Mouse (Mus musculus): ENCODE results near the gene Crtac1. TPM values are rescaled to one million over a fixed set of nuclear protein-coding genes. Genes with fewer than 3 reads are reported as not detected.

Crtac1 gene
- polyA plus RNA-seq, 1 experiment from 2014 or later = 4.0 TPM

DNA sequence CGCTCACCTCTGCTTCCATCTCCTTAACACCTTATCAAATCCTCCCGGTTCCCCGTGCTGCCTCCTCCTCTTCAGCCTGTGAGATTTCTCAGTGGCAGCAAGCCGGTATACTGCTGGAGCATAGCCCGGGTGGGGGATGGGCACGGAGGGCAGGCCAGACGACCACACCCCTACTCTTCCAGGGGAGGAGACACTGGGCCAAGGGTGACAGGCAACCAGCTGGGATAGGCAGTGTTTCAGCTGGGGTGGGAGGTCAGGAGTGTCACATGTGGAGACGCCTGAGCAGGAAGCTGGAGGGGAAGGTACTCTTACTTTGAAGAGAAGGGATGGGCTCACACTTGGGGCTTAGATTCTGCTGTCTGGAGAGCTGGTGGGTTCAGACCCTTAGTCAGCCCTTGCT is 124.6 kb downstream of the Crtac1 start:
- ATAC-seq (replicated peaks; ENCODE audit: low FRiP score) (no peak), DNase-seq (ENCODE audit: low spot score) (no peak)
- no peaks in the 10 kb centered on the region for H3K36me3 ChIP-seq (ENCODE audit: control insufficient read depth, insufficient read depth, low read length)
- peaks cover 11% of the 10 kb centered on the region; the same call in 1 of the 2 replicates for H3K4me1 ChIP-seq (replicated peaks; ENCODE audit: control insufficient read depth, insufficient read depth, low read length)
- H3K9ac ChIP-seq (ENCODE audit: low read length) = no peak overlapping the region
- no peaks in the 10 kb centered on the region for H3K9me3 ChIP-seq (ENCODE audit: control insufficient read depth, low read length)
- no peak overlapping the region for H3K4me2 ChIP-seq (ENCODE audit: low read depth, low read length, severe bottlenecking)
- no peaks in the 10 kb centered on the region for H3K27me3 ChIP-seq (ENCODE audit: control insufficient read depth, insufficient read depth, low read length)
- WGBS = 18% methylated on average over 8 of the region's 8 CpGs
- no peak overlapping the region for H3K4me3 ChIP-seq (ENCODE audit: low read depth, low read length)
- no peak overlapping the region for H3K27ac ChIP-seq (ENCODE audit: low read depth, low read length)

- no peak overlapping the region for H3K9ac ChIP-seq (ENCODE audit: low read length)
- H3K4me1 ChIP-seq (replicated peaks; ENCODE audit: control insufficient read depth, insufficient read depth, low read length) = peaks cover 9% of the 10 kb centered on the region; the same call in 1 of the 2 replicates
- DNase-seq (ENCODE audit: low spot score) (no peak), ATAC-seq (replicated peaks; ENCODE audit: low FRiP score) (no peak)
- no peaks in the 10 kb centered on the region for H3K27me3 ChIP-seq (ENCODE audit: control insufficient read depth, insufficient read depth, low read length)
- no peak overlapping the region for H3K4me2 ChIP-seq (ENCODE audit: low read depth, low read length, severe bottlenecking)
- H3K36me3 ChIP-seq (ENCODE audit: control insufficient read depth, insufficient read depth, low read length) = no peaks in the 10 kb centered on the region
- no peak overlapping the region for H3K27ac ChIP-seq (ENCODE audit: low read depth, low read length)
- H3K4me3 ChIP-seq (ENCODE audit: low read depth, low read length) = no peak overlapping the region
- WGBS = 77% methylated on average over 7 of the region's 7 CpGs
- H3K9me3 ChIP-seq (ENCODE audit: control insufficient read depth, low read length) = no peaks in the 10 kb centered on the region
These were observed 125.4 kb downstream of the Crtac1 start for GRCm38 (mm10) chr19:42306202-42306601.

DNA sequence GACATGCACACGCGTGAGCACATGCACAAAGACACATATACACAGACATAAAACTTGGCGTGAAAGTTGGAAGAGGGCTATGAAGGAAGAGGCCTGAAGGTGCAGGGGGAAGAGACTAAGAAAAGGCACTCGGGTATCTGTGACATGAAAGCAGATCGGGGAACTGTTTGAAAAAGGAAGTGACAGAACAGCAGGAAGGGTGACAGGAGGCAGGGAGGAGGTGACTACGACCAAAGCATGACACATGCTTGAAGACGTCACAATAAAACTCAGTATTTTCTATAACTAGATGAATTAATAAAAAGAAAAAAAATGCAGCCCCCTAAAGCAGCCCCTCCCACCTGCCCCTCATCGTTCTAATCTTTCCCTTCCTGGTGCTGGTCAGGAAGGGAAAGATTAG is 125.8 kb downstream of the Crtac1 start:
- WGBS = 81% methylated on average over 8 of the region's 8 CpGs
- no peaks in the 10 kb centered on the region for H3K27me3 ChIP-seq (ENCODE audit: control insufficient read depth, insufficient read depth, low read length)

GRCm38 (mm10) chr19:42304506-42304905 is 127.1 kb downstream of the Crtac1 start:
- no peaks in the 10 kb centered on the region for H3K9me3 ChIP-seq (ENCODE audit: control insufficient read depth, low read length)
- H3K9ac ChIP-seq (ENCODE audit: low read length) = no peak overlapping the region
- DNase-seq (ENCODE audit: low spot score) (no peak), ATAC-seq (replicated peaks; ENCODE audit: low FRiP score) (no peak)
- peaks cover 9% of the 10 kb centered on the region; the same call in 1 of the 2 replicates for H3K4me1 ChIP-seq (replicated peaks; ENCODE audit: control insufficient read depth, insufficient read depth, low read length)
- H3K4me2 ChIP-seq (ENCODE audit: low read depth, low read length, severe bottlenecking) = no peak overlapping the region
- 96% methylated on average over 13 of the region's 13 CpGs for WGBS
- no peaks in the 10 kb centered on the region for H3K36me3 ChIP-seq (ENCODE audit: control insufficient read depth, insufficient read depth, low read length)
- H3K27me3 ChIP-seq (ENCODE audit: control insufficient read depth, insufficient read depth, low read length) = no peaks in the 10 kb centered on the region
- no peak overlapping the region for H3K4me3 ChIP-seq (ENCODE audit: low read depth, low read length)
- H3K27ac ChIP-seq (ENCODE audit: low read depth, low read length) = no peak overlapping the region

More for the DNA sequence above, 125.8 kb downstream of the Crtac1 start:
- H3K4me3 ChIP-seq (ENCODE audit: low read depth, low read length) = no peak overlapping the region
- DNase-seq (ENCODE audit: low spot score) (no peak), ATAC-seq (replicated peaks; ENCODE audit: low FRiP score) (no peak)
- H3K36me3 ChIP-seq (ENCODE audit: control insufficient read depth, insufficient read depth, low read length) = no peaks in the 10 kb centered on the region
- H3K27ac ChIP-seq (ENCODE audit: low read depth, low read length) = no peak overlapping the region
- no peak overlapping the region for H3K9ac ChIP-seq (ENCODE audit: low read length)
- H3K4me1 ChIP-seq (replicated peaks; ENCODE audit: control insufficient read depth, insufficient read depth, low read length) = peaks cover 9% of the 10 kb centered on the region; the same call in 1 of the 2 replicates
- no peaks in the 10 kb centered on the region for H3K9me3 ChIP-seq (ENCODE audit: control insufficient read depth, low read length)
- no peak overlapping the region for H3K4me2 ChIP-seq (ENCODE audit: low read depth, low read length, severe bottlenecking)

DNA sequence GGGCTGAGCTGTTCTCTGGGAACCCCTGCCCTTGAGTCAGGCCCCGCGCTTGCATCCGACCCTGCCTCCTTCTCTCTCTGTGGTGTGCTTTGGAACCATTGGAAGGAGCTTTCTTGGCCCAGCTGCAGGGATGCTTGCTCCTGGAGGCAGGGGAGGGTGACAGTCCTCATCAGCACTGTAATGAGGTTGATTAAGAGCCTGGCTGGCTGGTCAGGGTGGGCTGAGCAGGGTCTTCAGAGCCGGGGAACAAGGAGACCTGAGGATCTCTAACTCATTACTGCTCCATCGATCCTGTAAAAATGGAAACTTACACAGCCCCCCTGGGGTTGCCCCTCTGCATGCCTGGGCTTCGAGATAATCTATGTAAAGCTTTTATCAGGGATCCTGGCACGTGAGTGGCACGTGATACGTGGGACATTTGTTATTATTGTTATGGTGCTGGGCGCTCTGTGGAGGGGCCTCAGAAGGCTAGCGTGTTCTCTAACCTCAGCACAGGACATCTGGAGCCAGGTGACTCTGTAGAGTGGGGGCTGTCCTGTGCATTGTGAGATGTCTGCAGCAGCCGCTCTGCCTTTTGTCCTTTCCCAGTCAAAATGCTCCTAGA is 128.3 kb downstream of the Crtac1 start:
- Histone ChIP-seq H3K4me2 (ENCODE audit: low read depth, low read length, severe bottlenecking) (no peak overlapping the region), H3K4me1 (replicated peaks; ENCODE audit: control insufficient read depth, insufficient read depth, low read length) (peaks cover 9% of the 10 kb centered on the region; the same call in 1 of the 2 replicates), H3K4me3 (ENCODE audit: low read depth, low read length) (no peak overlapping the region), H3K9me3 (ENCODE audit: control insufficient read depth, low read length) (no peaks in the 10 kb centered on the region), H3K36me3 (ENCODE audit: control insufficient read depth, insufficient read depth, low read length) (no peaks in the 10 kb centered on the region), H3K27ac (ENCODE audit: low read depth, low read length) (no peak overlapping the region), H3K27me3 (ENCODE audit: control insufficient read depth, insufficient read depth, low read length) (no peaks in the 10 kb centered on the region), H3K9ac (ENCODE audit: low read length) (no peak overlapping the region)
- ATAC-seq (replicated peaks; ENCODE audit: low FRiP score) = no peak
- 52% methylated on average over 12 of the region's 12 CpGs for WGBS
- DNase-seq (ENCODE audit: low spot score) = no peak

GRCm38 (mm10) chr19:42293216-42293615 is 138.4 kb downstream of the Crtac1 start:
- ATAC-seq (replicated peaks; ENCODE audit: low FRiP score) (no peak), DNase-seq (ENCODE audit: low spot score) (no peak)
- H3K4me3 ChIP-seq (ENCODE audit: low read depth, low read length) = no peak overlapping the region
- no peaks in the 10 kb centered on the region for H3K36me3 ChIP-seq (ENCODE audit: control insufficient read depth, insufficient read depth, low read length)
- no peak overlapping the region for H3K4me2 ChIP-seq (ENCODE audit: low read depth, low read length, severe bottlenecking)
- peaks cover 8% of the 10 kb centered on the region; the same call in 1 of the 2 replicates for H3K4me1 ChIP-seq (replicated peaks; ENCODE audit: control insufficient read depth, insufficient read depth, low read length)
- H3K27ac ChIP-seq (ENCODE audit: low read depth, low read length) = no peak overlapping the region
- H3K27me3 ChIP-seq (ENCODE audit: control insufficient read depth, insufficient read depth, low read length) = no peaks in the 10 kb centered on the region
- H3K9ac ChIP-seq (ENCODE audit: low read length) = no peak overlapping the region
- 84% methylated on average over 6 of the region's 6 CpGs for WGBS
- H3K9me3 ChIP-seq (ENCODE audit: control insufficient read depth, low read length) = no peaks in the 10 kb centered on the region

GRCm38 (mm10) chr19:42292106-42292505 is 139.5 kb downstream of the Crtac1 start:
- no peak overlapping the region for H3K9ac ChIP-seq (ENCODE audit: low read length)
- H3K27ac ChIP-seq (ENCODE audit: low read depth, low read length) = 0 out of 2 replicates have a peak overlapping the region, but pooled peaks have one; percentile 31
- H3K4me2 ChIP-seq (ENCODE audit: low read depth, low read length, severe bottlenecking) = 0 out of 2 replicates have a peak overlapping the region, but pooled peaks have one; percentile 5
- peak; percentile 62 for DNase-seq (ENCODE audit: low spot score)
- peaks cover 8% of the 10 kb centered on the region; the same call in 1 of the 2 replicates for H3K4me1 ChIP-seq (replicated peaks; ENCODE audit: control insufficient read depth, insufficient read depth, low read length)
- no peak overlapping the region for H3K4me3 ChIP-seq (ENCODE audit: low read depth, low read length)
- WGBS = 27% methylated on average over 8 of the region's 8 CpGs
- no peaks in the 10 kb centered on the region for H3K36me3 ChIP-seq (ENCODE audit: control insufficient read depth, insufficient read depth, low read length)
- H3K9me3 ChIP-seq (ENCODE audit: control insufficient read depth, low read length) = no peaks in the 10 kb centered on the region
- H3K27me3 ChIP-seq (ENCODE audit: control insufficient read depth, insufficient read depth, low read length) = no peaks in the 10 kb centered on the region
- ATAC-seq (replicated peaks; ENCODE audit: low FRiP score) = no peak

- DNase-seq (ENCODE audit: low spot score) = no peak
- 31% methylated on average over 7 of the region's 7 CpGs for WGBS
These were observed 140.5 kb downstream of the Crtac1 start for GRCm38 (mm10) chr19:42290954-42291661.

More at GRCm38 (mm10) chr19:42290954-42291661, 140.5 kb downstream of the Crtac1 start:
- no peak for ATAC-seq (replicated peaks; ENCODE audit: low FRiP score)
- Histone ChIP-seq H3K4me3 (ENCODE audit: low read depth, low read length) (no peak overlapping the region), H3K27me3 (ENCODE audit: control insufficient read depth, insufficient read depth, low read length) (no peaks in the 10 kb centered on the region), H3K4me2 (ENCODE audit: low read depth, low read length, severe bottlenecking) (no peak overlapping the region), H3K4me1 (replicated peaks; ENCODE audit: control insufficient read depth, insufficient read depth, low read length) (peaks cover 8% of the 10 kb centered on the region; the same call in 1 of the 2 replicates), H3K36me3 (ENCODE audit: control insufficient read depth, insufficient read depth, low read length) (no peaks in the 10 kb centered on the region), H3K9ac (ENCODE audit: low read length) (no peak overlapping the region), H3K9me3 (ENCODE audit: control insufficient read depth, low read length) (no peaks in the 10 kb centered on the region), H3K27ac (ENCODE audit: low read depth, low read length) (no peak overlapping the region)
